Comparison of ENCODE assay signal across 35 mouse cellular contexts in the genomic region with DNA sequence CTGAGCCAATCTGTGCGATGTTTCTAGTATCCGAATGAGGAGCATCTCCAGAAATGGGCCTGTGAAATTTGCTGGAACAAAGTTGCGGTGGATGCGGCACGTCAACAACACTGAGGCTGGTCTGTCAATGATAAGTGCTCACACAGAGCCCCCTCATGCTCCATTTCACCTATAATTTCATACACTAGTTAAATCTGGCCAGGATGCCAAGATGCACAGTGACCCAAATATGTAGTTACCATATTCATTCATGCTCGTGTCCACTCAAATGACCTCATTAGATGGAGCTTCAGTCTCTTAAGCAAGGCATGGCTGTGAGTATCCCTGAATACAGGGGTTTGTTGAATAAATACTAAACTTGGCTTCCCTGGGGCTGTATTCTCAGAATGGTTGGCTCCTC.
"Had no signal": no experiment of that assay in that cellular context is flagged by ENCODE, and none has a peak within 500 bp of the region (broad histone marks: within the 10 kb centered on the region; RNA-seq: fewer than 3 reads in every experiment).

No protein-coding gene starts in this region.

- H3K4me2 ChIP-seq: heart, embryonic 11.5 days; heart, embryonic 12.5 days; heart, embryonic 13.5 days; heart, embryonic 15.5 days; hindbrain, embryonic 12.5 days; hindbrain, embryonic 13.5 days; hindbrain, embryonic 14.5 days; hindbrain, embryonic 15.5 days; intestine, embryonic 15.5 days; kidney, embryonic 15.5 days had no signal

- ATAC-seq: hindbrain, embryonic 16.5 days; hindbrain, postnatal 0 days; inflammation-experienced regulatory T-cells, adult 6 months; intestine, embryonic 15.5 days; intestine, embryonic 16.5 days; intestine, postnatal 0 days had no signal

- H3K4me1 ChIP-seq: heart, embryonic 12.5 days; heart, embryonic 13.5 days; heart, embryonic 15.5 days; hindbrain, embryonic 10.5 days; hindbrain, embryonic 12.5 days; hindbrain, embryonic 13.5 days; hindbrain, embryonic 15.5 days; intestine, embryonic 15.5 days; kidney, embryonic 15.5 days had no signal

- H3K9ac ChIP-seq: heart, embryonic 12.5 days; heart, embryonic 13.5 days; heart, embryonic 15.5 days; hindbrain, embryonic 12.5 days; hindbrain, embryonic 13.5 days; hindbrain, embryonic 14.5 days; hindbrain, embryonic 15.5 days; intestine, embryonic 15.5 days; kidney, embryonic 15.5 days had no signal

- H3K36me3 ChIP-seq: hindbrain, embryonic 10.5 days; hindbrain, embryonic 12.5 days; hindbrain, embryonic 13.5 days; hindbrain, embryonic 15.5 days; intestine, embryonic 15.5 days; kidney, embryonic 15.5 days had no signal

- H3K4me3 ChIP-seq: heart, embryonic 12.5 days; heart, embryonic 13.5 days; heart, embryonic 15.5 days; hindbrain, embryonic 10.5 days; hindbrain, embryonic 12.5 days; hindbrain, embryonic 13.5 days; hindbrain, embryonic 15.5 days; intestine, embryonic 15.5 days; kidney, embryonic 15.5 days; layer of hippocampus, adult 2 months; left cerebral cortex, adult 2 months had no signal

- H3K27ac ChIP-seq: heart, embryonic 13.5 days; heart, embryonic 15.5 days; hindbrain, embryonic 10.5 days; hindbrain, embryonic 12.5 days; hindbrain, embryonic 13.5 days; hindbrain, embryonic 14.5 days; hindbrain, embryonic 15.5 days; hindbrain, postnatal 0 days; intestine, embryonic 15.5 days; kidney, embryonic 15.5 days; kidney, postnatal 0 days; layer of hippocampus, adult 2 months; left cerebral cortex, adult 2 months had no signal

- H3K27me3 ChIP-seq: heart, embryonic 12.5 days; heart, embryonic 13.5 days; heart, embryonic 15.5 days; hindbrain, embryonic 12.5 days; hindbrain, embryonic 13.5 days; hindbrain, embryonic 15.5 days; intestine, embryonic 15.5 days; kidney, embryonic 15.5 days had no signal

- DNase-seq: heart, postnatal 10 days; heart, postnatal 14 days; heart, postnatal 36 days; heart, postnatal 4 days; kidney, adult 11 months; kidney, adult 18-20 months; kidney, adult 2 months; kidney, adult 8-10 months; kidney, adult 9 months; kidney, postnatal 10 days; kidney, postnatal 14 days; kidney, postnatal 25 days; kidney, postnatal 36 days; kidney, postnatal 4 days; layer of hippocampus, adult 9-11 months; layer of hippocampus, postnatal 36 days had no signal

- H3K9me3 ChIP-seq: heart, embryonic 12.5 days; heart, embryonic 13.5 days; heart, embryonic 15.5 days; hindbrain, embryonic 10.5 days; hindbrain, embryonic 12.5 days; hindbrain, embryonic 13.5 days; hindbrain, embryonic 15.5 days; intestine, embryonic 15.5 days; kidney, embryonic 15.5 days had no signal
